Mouse (Mus musculus) embryonic fibroblast, embryonic 13.5 days (primary cell): ENCODE measurements around the gene H2al2a. TPM values are rescaled to one million over a fixed set of nuclear protein-coding genes. Genes with fewer than 3 reads are reported as not detected.

ENCODE experiments used
- H3K27ac ChIP-seq: 2 replicates; pipeline ENCODE4 v1.5.1; 2012; ENCODE audit warnings: low read length, control low read depth, inconsistent platforms; ENCODE audit not compliant: insufficient read depth
- H3K4me1 ChIP-seq: 2 replicates; pipeline ENCODE4 v1.6.1; 2011; ENCODE audit warnings: low read length; ENCODE audit not compliant: control insufficient read depth, insufficient read depth
- H3K4me3 ChIP-seq: 2 replicates; pipeline ENCODE4 v1.5.1; 2011; ENCODE audit warnings: mild to moderate bottlenecking, control low read depth, low read length; ENCODE audit not compliant: insufficient read depth
- CTCF ChIP-seq: IDR thresholded peaks from 2 replicates; pipeline ENCODE4 v1.5.1; 2011; ENCODE audit warnings: mild to moderate bottlenecking, control low read depth, low read length, moderate library complexity, borderline replicate concordance; ENCODE audit not compliant: insufficient read depth
- POLR2A ChIP-seq: IDR thresholded peaks from 2 replicates; pipeline ENCODE4 v1.6.1; 2011; ENCODE audit warnings: low read depth, mild to moderate bottlenecking, control low read depth, low read length, moderate library complexity
- polyA plus RNA-seq: library from polyadenylated mRNA; stranded (reverse); fragments of >200 nt; gene quantifications from 2 replicates; pipeline ENCODE4 v1.2.4, GENCODE M21; 2011; ENCODE audit warnings: low read depth; ENCODE audit not compliant: missing spikeins, insufficient read length

The H2al2a gene
- polyA plus RNA-seq, 1 experiment, result not detected

DNA sequence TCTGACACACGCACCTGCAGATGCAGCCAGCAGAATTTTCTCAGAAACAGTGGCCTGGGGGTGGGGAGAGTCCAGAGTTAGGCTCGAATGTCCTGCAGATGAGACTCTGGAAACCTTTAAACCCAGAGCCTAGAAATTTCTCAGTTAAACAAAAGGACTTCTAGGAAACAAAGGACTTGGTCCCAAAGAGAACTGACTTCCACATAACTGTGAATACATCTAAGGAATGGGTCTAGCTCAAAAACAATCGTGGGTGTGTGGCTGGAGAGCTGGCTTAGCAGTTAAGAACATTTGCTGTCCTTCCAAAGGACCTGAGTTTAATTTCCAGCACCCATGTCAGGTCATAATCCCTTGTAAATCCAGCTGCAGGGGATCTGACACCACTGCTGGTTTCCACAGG lies 18.8 kb upstream of the H2al2a start:
- TF ChIP-seq CTCF (no peak), POLR2A (no peak)
- Histone ChIP-seq H3K4me1 (no peaks in the 10 kb centered on the region), H3K27ac (no peak overlapping the region), H3K4me3 (no peak overlapping the region)

DNA sequence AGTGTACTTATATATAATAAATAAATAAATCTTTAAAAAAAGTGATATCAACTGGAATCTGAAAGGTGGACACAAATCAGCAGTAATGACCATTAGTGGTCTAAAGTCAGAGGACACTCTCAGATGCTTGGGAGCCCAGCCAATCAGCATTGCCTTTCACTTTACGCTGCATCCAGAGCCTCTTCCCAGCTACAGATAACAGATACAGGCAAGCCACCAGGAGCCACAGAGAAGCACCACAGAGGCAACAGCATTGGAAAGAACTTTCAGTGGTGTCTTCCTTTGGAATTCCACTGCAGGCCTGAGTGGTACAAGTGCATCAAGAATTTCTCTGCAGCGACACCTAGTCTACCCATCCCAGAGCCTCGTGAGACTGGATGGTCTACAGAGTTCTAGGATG lies 16.1 kb upstream of the H2al2a start:
- Histone ChIP-seq H3K27ac (no peak overlapping the region), H3K4me1 (no peaks in the 10 kb centered on the region), H3K4me3 (no peak overlapping the region)
- TF ChIP-seq POLR2A, result no peak
- no peak for TF ChIP-seq CTCF

- TF ChIP-seq CTCF, result no peak
- Histone ChIP-seq H3K4me1 (no peaks in the 10 kb centered on the region), H3K4me3 (no peak overlapping the region), H3K27ac (no peak overlapping the region)
Measured at GRCm38 (mm10) chr2:18011226-18011625, 14.5 kb upstream of the H2al2a start.

DNA sequence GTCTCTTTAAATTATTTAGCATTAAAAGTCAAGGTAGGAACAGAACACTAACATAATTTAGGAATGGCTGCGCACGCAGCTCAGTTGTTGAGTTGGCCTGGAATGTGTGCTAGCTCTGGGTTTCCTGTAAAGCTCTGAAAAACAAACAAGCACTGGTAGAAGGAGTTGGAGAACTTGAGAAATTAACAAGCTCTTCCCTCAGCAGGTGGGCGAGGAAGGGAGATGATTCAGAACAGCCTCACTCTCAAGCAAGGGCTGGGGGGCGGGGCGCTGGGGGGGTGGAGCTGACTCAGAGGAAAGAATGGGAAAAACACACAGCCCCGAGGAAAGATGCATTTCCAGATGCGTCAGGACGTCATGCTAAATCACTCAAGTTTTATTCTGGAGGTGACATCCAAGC lies 8.4 kb upstream of the H2al2a start:
- Histone ChIP-seq H3K4me3 (no peak overlapping the region), H3K27ac (peak overlapping the region; percentile 67; the same call in 1 of the 2 replicates), H3K4me1 (peaks cover 4% of the 10 kb centered on the region)
- TF ChIP-seq POLR2A, result no peak
- no peak for TF ChIP-seq CTCF

DNA sequence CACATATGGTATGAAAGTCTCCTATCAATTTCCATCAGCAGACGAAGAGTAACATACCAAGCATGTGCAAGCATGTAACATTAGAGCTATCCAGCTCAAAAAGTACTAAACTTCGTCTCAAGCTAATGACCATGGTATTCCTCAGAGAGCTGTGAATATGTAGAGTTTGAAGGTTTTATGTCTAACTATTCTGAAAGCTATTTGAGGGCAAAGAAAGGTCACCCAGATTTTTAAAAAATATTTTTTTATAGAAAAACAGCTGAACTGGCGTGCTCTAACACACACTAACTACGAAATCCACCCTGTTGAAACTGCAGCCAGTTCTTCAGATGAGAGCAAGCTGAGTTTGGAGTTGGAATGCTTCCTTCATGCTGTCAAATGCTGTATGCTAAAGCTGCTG lies 7.5 kb upstream of the H2al2a start:
- Histone ChIP-seq H3K4me1 (peaks cover 4% of the 10 kb centered on the region), H3K27ac (peak overlapping the region; percentile 67; the same call in 1 of the 2 replicates), H3K4me3 (no peak overlapping the region)
- TF ChIP-seq CTCF (no peak), POLR2A (no peak)

- H3K27ac ChIP-seq, result no peak overlapping the region
- H3K4me1 ChIP-seq, result peaks cover 4% of the 10 kb centered on the region
- TF ChIP-seq POLR2A (no peak), CTCF (no peak)
- H3K4me3 ChIP-seq, result no peak overlapping the region
Measured at GRCm38 (mm10) chr2:18002306-18002705, 5.5 kb upstream of the H2al2a start.

- H3K4me1 ChIP-seq, result no peaks in the 10 kb centered on the region
- H3K27ac ChIP-seq, result no peak overlapping the region
- TF ChIP-seq CTCF, result no peak
- TF ChIP-seq POLR2A, result no peak
- no peak overlapping the region for H3K4me3 ChIP-seq
Measured at GRCm38 (mm10) chr2:17989562-17989961, 7.2 kb downstream of the H2al2a start.

GRCm38 (mm10) chr2:17989115-17989514 lies 7.6 kb downstream of the H2al2a start:
- Histone ChIP-seq H3K4me1 (no peaks in the 10 kb centered on the region), H3K4me3 (no peak overlapping the region), H3K27ac (no peak overlapping the region)
- TF ChIP-seq POLR2A (no peak), CTCF (no peak)

GRCm38 (mm10) chr2:17986694-17987093 lies 10.1 kb downstream of the H2al2a start:
- H3K4me1 ChIP-seq, result no peaks in the 10 kb centered on the region
- no peak overlapping the region for H3K27ac ChIP-seq
- TF ChIP-seq CTCF, result no peak
- TF ChIP-seq POLR2A, result no peak
- no peak overlapping the region for H3K4me3 ChIP-seq

DNA sequence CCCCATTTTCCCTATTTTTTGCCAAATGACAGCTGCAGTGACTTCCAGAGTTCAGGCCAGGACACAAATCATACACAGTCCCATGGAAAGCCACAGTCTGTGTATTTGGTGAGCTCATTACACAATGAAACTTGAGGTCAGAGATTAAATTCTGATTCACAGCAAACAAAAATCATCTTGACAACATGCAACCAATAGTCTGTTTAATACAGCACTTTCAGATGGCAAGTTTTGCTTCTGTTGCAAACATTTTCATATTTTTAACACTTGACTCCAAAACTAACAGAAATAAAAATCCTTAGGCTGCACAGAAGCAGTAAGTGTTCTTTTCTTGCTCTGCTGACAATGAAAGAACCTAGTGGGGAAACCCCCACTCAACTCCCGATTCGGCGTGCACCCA lies 12.0 kb downstream of the H2al2a start:
- TF ChIP-seq POLR2A, result no peak
- TF ChIP-seq CTCF, result no peak
- no peak overlapping the region for H3K4me3 ChIP-seq
- H3K27ac ChIP-seq, result no peak overlapping the region
- H3K4me1 ChIP-seq, result no peaks in the 10 kb centered on the region

GRCm38 (mm10) chr2:17982747-17983146 lies 14.0 kb downstream of the H2al2a start:
- Histone ChIP-seq H3K4me3 (no peak overlapping the region), H3K4me1 (no peaks in the 10 kb centered on the region), H3K27ac (no peak overlapping the region)
- no peak for TF ChIP-seq POLR2A
- TF ChIP-seq CTCF, result no peak
